Mouse (Mus musculus) megakaryocyte, embryonic 14.5 days (primary cell): ENCODE measurements at regions not wholly inside any gene's neighbourhood (a gene's known extent, or its start where the extent isn't known, plus 50 kb on each side); places are given as distances from the start of the nearest gene placed in this dataset.

ENCODE experiments used
- FLI1 ChIP-seq: IDR thresholded peaks from 2 replicates; pipeline ENCODE4 v1.6.1; 2012; ENCODE audit warnings: low read length, inconsistent platforms, mixed read lengths
- GATA1 ChIP-seq: IDR thresholded peaks from 3 replicates; pipeline ENCODE4 v1.6.1; 2012; ENCODE audit warnings: mixed read lengths, low read length, inconsistent platforms, borderline replicate concordance

- TF ChIP-seq GATA1 (no peak), FLI1 (no peak)
Observed at GRCm38 (mm10) chr5:15774567-15774966, 60.5 kb upstream of the Speer4c start.
